8 mouse cellular contexts compared by ENCODE assay signal in the genomic region with DNA sequence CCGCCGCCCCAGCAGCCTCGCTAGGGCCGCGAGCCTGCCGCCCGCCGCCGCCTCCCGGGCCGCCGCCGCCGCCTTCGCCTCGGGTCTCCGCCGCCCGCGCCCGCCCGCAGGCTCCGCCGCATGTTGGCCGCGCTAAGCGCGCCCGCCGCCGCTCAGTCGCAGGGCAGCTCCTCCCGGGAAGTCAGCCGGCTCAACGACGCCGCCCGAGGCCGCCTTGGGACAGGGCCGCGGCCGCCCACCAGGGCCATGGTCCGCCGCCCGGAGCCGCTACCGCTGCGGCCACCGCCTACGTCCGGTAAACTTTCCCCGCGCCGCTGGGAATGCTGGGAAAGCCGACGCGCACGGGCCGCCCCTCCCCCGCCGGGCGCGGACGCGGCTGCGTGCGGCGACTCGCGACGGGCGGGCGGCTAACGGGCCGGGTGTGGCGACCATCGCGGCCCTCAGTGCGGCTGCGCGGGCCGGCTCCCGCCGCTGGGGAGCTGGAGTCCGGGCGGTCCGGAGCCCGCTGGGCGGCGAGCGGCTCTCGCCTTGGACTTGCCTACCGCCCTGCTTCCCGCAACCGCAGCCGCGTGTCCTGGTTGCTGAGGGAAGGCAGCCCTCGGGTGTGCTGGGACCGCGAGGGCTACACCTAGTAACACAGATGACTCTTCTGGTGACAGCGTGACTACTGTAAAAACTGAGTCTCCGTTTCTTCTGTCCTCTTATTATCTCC. TPM values are rescaled to one million over a fixed set of nuclear protein-coding genes. Genes with fewer than 3 reads are reported as not detected.
DNase-seq lines count a peak whose midpoint lies in the region; ATAC-seq and TF ChIP-seq lines count a peak whose summit lies in the region.

A gene (minus strand): TSS at position 217 of the 712 bp plus-strand sequence.

- peak; percentile 62 for ATAC-seq in activated CD4-positive, CD25-positive, alpha-beta regulatory T cell, adult 4 months
- ATAC-seq in common myeloid progenitor, adult 5-6 weeks (replicated peaks; ENCODE audit: low read depth, poor library complexity, severe bottlenecking), result peak; percentile 62
- peak; percentile 96 for ATAC-seq in hindbrain, embryonic 16.5 days

- peak within 1 kb of the TSS; percentile 94 for H3K4me3 ChIP-seq in gastrocnemius, adult 2 months
- H3K4me3 ChIP-seq in hindbrain, embryonic 16.5 days (ENCODE audit: low read length), result peak within 1 kb of the TSS; percentile 98

- H3K27ac ChIP-seq in gastrocnemius, adult 2 months, result peak within 1 kb of the TSS; percentile 91
- peak within 1 kb of the TSS; percentile 90 for H3K27ac ChIP-seq in hindbrain, embryonic 16.5 days (ENCODE audit: low read depth, low read length)

- H3K9ac ChIP-seq in hindbrain, embryonic 16.5 days (ENCODE audit: low read depth, low read length), result peak within 1 kb of the TSS; percentile 97

- H3K9me3 ChIP-seq in hindbrain, embryonic 16.5 days (ENCODE audit: control insufficient read depth, low read length), result no peaks in the 10 kb centered on the region

- peak; percentile 33; the same call in 1 of the 2 replicates for TF ChIP-seq CTCF in gastrocnemius, adult 2 months (IDR thresholded peaks at IDR 0.05)

- intact Hi-C loops in gastrocnemius, adult 2 months (cut with DNase I), result loop anchor here (1.0 kb wide), 1 partner anchor 75 kb away; no protein-coding TSS in a partner anchor

- peak within 1 kb of the TSS; percentile 79 for H3K4me2 ChIP-seq in hindbrain, embryonic 16.5 days (ENCODE audit: low read length)

- WGBS in hindbrain, embryonic 16.5 days, result 0% methylated on average over 52 of the region's 102 CpGs

- DNase-seq in gastrocnemius, adult 2 months, result peak; percentile 97
- DNase-seq in left cerebral cortex, adult 18-20 months (ENCODE audit: low spot score in 2 of 2), result peak; percentile 78 to 89
- peak; percentile 91 to 95 for DNase-seq in lung, postnatal 4 days
- peak; percentile 92 for DNase-seq in retina, postnatal 1 day
- peak; percentile 84 to 87 for DNase-seq in urinary bladder, adult 18-20 months (ENCODE audit: low spot score in 2 of 2)

- no peaks in the 10 kb centered on the region for H3K27me3 ChIP-seq in hindbrain, embryonic 16.5 days (replicated peaks; ENCODE audit: control insufficient read depth, insufficient read depth, low read length)

- peaks cover 2% of the 10 kb centered on the region; the same call in 1 of the 2 replicates for H3K36me3 ChIP-seq in hindbrain, embryonic 16.5 days (ENCODE audit: control insufficient read depth, insufficient read depth, low read length)

- peaks cover 12% of the 10 kb centered on the region for H3K4me1 ChIP-seq in hindbrain, embryonic 16.5 days (ENCODE audit: control insufficient read depth, insufficient read depth, low read depth, low read length)

RNA-seq across cellular contexts. Expression of the gene that starts here (rescaled TPM):
- 1 to 10 TPM; 3.0 to 3.7 TPM for polyA plus RNA-seq in activated CD4-positive, CD25-positive, alpha-beta regulatory T cell, adult 4 months (2017; shearing (Covaris generic))
- total RNA-seq in common myeloid progenitor, adult 5-6 weeks (2017), result 41.7 and 56.2 TPM in 2 replicates
- 10 to 100 TPM; 42.9 to 53.6 TPM for total RNA-seq in gastrocnemius, adult 2 months (2021)
- polyA plus RNA-seq in hindbrain, embryonic 16.5 days (2015; fragmentation: Nextera tagmentation; extraction: Ambion mirVana), result 0.23 and 0.67 TPM in 2 replicates
- total RNA-seq in left cerebral cortex, adult 18-20 months (2021), result 10 to 100 TPM; 17.7 to 18.1 TPM

Comparison
In these comparisons a context has a peak if more than half of its experiments do, and no peak if none do; other contexts are left out.
1. Peak in every context shown above with its lines: DNase-seq, ATAC-seq, H3K4me3 ChIP-seq and H3K27ac ChIP-seq.
2. Peak in ATAC-seq, H3K4me3 ChIP-seq, H3K27ac ChIP-seq, H3K9ac ChIP-seq and H3K4me2 ChIP-seq in hindbrain, embryonic 16.5 days; RNA of the gene not detected or under 1 TPM.